Mouse (Mus musculus): ENCODE measurements at regions not wholly inside any gene's neighbourhood (a gene's known extent, or its start where the extent isn't known, plus 50 kb on each side); places are given as distances from the start of the nearest gene placed in this dataset.
A peak's percentile ranks its signal among the peaks of the same experiment; 100 is the strongest.

GRCm38 (mm10) chr8:126708956-126709355, 115.2 kb upstream of the Irf2bp2 start:
- Histone ChIP-seq H3K27me3 (replicated peaks; ENCODE audit: control insufficient read depth, insufficient read depth, low read length) (no peaks in the 10 kb centered on the region), H3K4me3 (ENCODE audit: low read depth, low read length) (no peak overlapping the region), H3K36me3 (ENCODE audit: control insufficient read depth, insufficient read depth, low read length) (no peaks in the 10 kb centered on the region), H3K4me1 (replicated peaks; ENCODE audit: control insufficient read depth, insufficient read depth, low read length) (peaks cover 7% of the 10 kb centered on the region; the same call in 1 of the 2 replicates), H3K27ac (ENCODE audit: low read depth) (no peak overlapping the region), H3K4me2 (ENCODE audit: low read length) (no peak overlapping the region), H3K9me3 (ENCODE audit: control insufficient read depth, low read length) (no peaks in the 10 kb centered on the region), H3K9ac (ENCODE audit: low read length) (no peak overlapping the region)
- WGBS, result 65% methylated on average over 2 of the region's 2 CpGs
- DNase-seq (ENCODE audit: low spot score) (no peak), ATAC-seq (replicated peaks; ENCODE audit: low FRiP score, low TSS enrichment, low read depth) (no peak)

GRCm38 (mm10) chr8:126707300-126707902, 113.6 kb upstream of the Irf2bp2 start:
- ATAC-seq (replicated peaks; ENCODE audit: low FRiP score, low TSS enrichment, low read depth) (no peak), DNase-seq (ENCODE audit: low spot score) (no peak)
- WGBS, result 70% methylated on average over 6 of the region's 6 CpGs
- no peak overlapping the region for H3K9ac ChIP-seq (ENCODE audit: low read length)
- no peaks in the 10 kb centered on the region for H3K9me3 ChIP-seq (ENCODE audit: control insufficient read depth, low read length)
- no peaks in the 10 kb centered on the region for H3K36me3 ChIP-seq (ENCODE audit: control insufficient read depth, insufficient read depth, low read length)
- no peak overlapping the region for H3K4me2 ChIP-seq (ENCODE audit: low read length)
- no peak overlapping the region for H3K27ac ChIP-seq (ENCODE audit: low read depth)
- H3K27me3 ChIP-seq (replicated peaks; ENCODE audit: control insufficient read depth, insufficient read depth, low read length), result no peaks in the 10 kb centered on the region
- no peaks in the 10 kb centered on the region; the same call in 1 of the 2 replicates for H3K4me1 ChIP-seq (replicated peaks; ENCODE audit: control insufficient read depth, insufficient read depth, low read length)
- no peak overlapping the region for H3K4me3 ChIP-seq (ENCODE audit: low read depth, low read length)

GRCm38 (mm10) chr8:126706247-126706646, 112.5 kb upstream of the Irf2bp2 start:
- Histone ChIP-seq H3K4me3 (ENCODE audit: low read depth, low read length) (no peak overlapping the region), H3K9ac (ENCODE audit: low read length) (no peak overlapping the region), H3K4me2 (ENCODE audit: low read length) (no peak overlapping the region), H3K27ac (ENCODE audit: low read depth) (no peak overlapping the region), H3K27me3 (replicated peaks; ENCODE audit: control insufficient read depth, insufficient read depth, low read length) (no peaks in the 10 kb centered on the region), H3K4me1 (replicated peaks; ENCODE audit: control insufficient read depth, insufficient read depth, low read length) (no peaks in the 10 kb centered on the region; the same call in 1 of the 2 replicates), H3K9me3 (ENCODE audit: control insufficient read depth, low read length) (no peaks in the 10 kb centered on the region), H3K36me3 (ENCODE audit: control insufficient read depth, insufficient read depth, low read length) (no peaks in the 10 kb centered on the region)
- 84% methylated on average over 8 of the region's 8 CpGs for whole genome bisulfite sequencing
- ATAC-seq (replicated peaks; ENCODE audit: low FRiP score, low TSS enrichment, low read depth) (no peak), DNase-seq (ENCODE audit: low spot score) (no peak)

- Histone ChIP-seq H3K27me3 (replicated peaks; ENCODE audit: control insufficient read depth, insufficient read depth, low read length) (no peaks in the 10 kb centered on the region), H3K4me1 (replicated peaks; ENCODE audit: control insufficient read depth, insufficient read depth, low read length) (no peaks in the 10 kb centered on the region; the same call in 1 of the 2 replicates), H3K9ac (ENCODE audit: low read length) (no peak overlapping the region), H3K4me3 (ENCODE audit: low read depth, low read length) (no peak overlapping the region), H3K36me3 (ENCODE audit: control insufficient read depth, insufficient read depth, low read length) (no peaks in the 10 kb centered on the region), H3K27ac (ENCODE audit: low read depth) (no peak overlapping the region), H3K4me2 (ENCODE audit: low read length) (no peak overlapping the region), H3K9me3 (ENCODE audit: control insufficient read depth, low read length) (no peaks in the 10 kb centered on the region)
- ATAC-seq (replicated peaks; ENCODE audit: low FRiP score, low TSS enrichment, low read depth) (no peak), DNase-seq (ENCODE audit: low spot score) (no peak)
- WGBS, result 88% methylated on average over 2 of the region's 2 CpGs
These were observed 111.6 kb upstream of the Irf2bp2 start for GRCm38 (mm10) chr8:126705391-126705790.

GRCm38 (mm10) chr8:126704706-126705105, 110.9 kb upstream of the Irf2bp2 start:
- Histone ChIP-seq H3K9me3 (ENCODE audit: control insufficient read depth, low read length) (no peaks in the 10 kb centered on the region), H3K27me3 (replicated peaks; ENCODE audit: control insufficient read depth, insufficient read depth, low read length) (no peaks in the 10 kb centered on the region), H3K4me1 (replicated peaks; ENCODE audit: control insufficient read depth, insufficient read depth, low read length) (peaks cover under 1% of the 10 kb centered on the region; the same call in 1 of the 2 replicates), H3K36me3 (ENCODE audit: control insufficient read depth, insufficient read depth, low read length) (no peaks in the 10 kb centered on the region), H3K4me3 (ENCODE audit: low read depth, low read length) (no peak overlapping the region), H3K9ac (ENCODE audit: low read length) (no peak overlapping the region), H3K4me2 (ENCODE audit: low read length) (no peak overlapping the region), H3K27ac (ENCODE audit: low read depth) (no peak overlapping the region)
- 91% methylated on average over 8 of the region's 8 CpGs for WGBS
- no peak for ATAC-seq (replicated peaks; ENCODE audit: low FRiP score, low TSS enrichment, low read depth)
- DNase-seq (ENCODE audit: low spot score), result no peak

- H3K9ac ChIP-seq (ENCODE audit: low read length), result no peak overlapping the region
- ATAC-seq (replicated peaks; ENCODE audit: low FRiP score, low TSS enrichment, low read depth) (no peak), DNase-seq (ENCODE audit: low spot score) (no peak)
- no peaks in the 10 kb centered on the region for H3K27me3 ChIP-seq (replicated peaks; ENCODE audit: control insufficient read depth, insufficient read depth, low read length)
- H3K27ac ChIP-seq (ENCODE audit: low read depth), result no peak overlapping the region
- H3K36me3 ChIP-seq (ENCODE audit: control insufficient read depth, insufficient read depth, low read length), result no peaks in the 10 kb centered on the region
- WGBS, result 83% methylated on average over 5 of the region's 5 CpGs
- no peaks in the 10 kb centered on the region for H3K9me3 ChIP-seq (ENCODE audit: control insufficient read depth, low read length)
- no peak overlapping the region for H3K4me2 ChIP-seq (ENCODE audit: low read length)
- H3K4me3 ChIP-seq (ENCODE audit: low read depth, low read length), result no peak overlapping the region
- H3K4me1 ChIP-seq (replicated peaks; ENCODE audit: control insufficient read depth, insufficient read depth, low read length), result peaks cover 12% of the 10 kb centered on the region; the same call in 1 of the 2 replicates
These were observed 109.8 kb upstream of the Irf2bp2 start for GRCm38 (mm10) chr8:126703546-126703945.

GRCm38 (mm10) chr8:126702294-126702693, 108.5 kb upstream of the Irf2bp2 start:
- H3K36me3 ChIP-seq (ENCODE audit: control insufficient read depth, insufficient read depth, low read length), result no peaks in the 10 kb centered on the region
- no peak overlapping the region for H3K4me3 ChIP-seq (ENCODE audit: low read depth, low read length)
- H3K4me1 ChIP-seq (replicated peaks; ENCODE audit: control insufficient read depth, insufficient read depth, low read length), result peaks cover 15% of the 10 kb centered on the region; the same call in 1 of the 2 replicates
- no peak overlapping the region for H3K4me2 ChIP-seq (ENCODE audit: low read length)
- ATAC-seq (replicated peaks; ENCODE audit: low FRiP score, low TSS enrichment, low read depth) (no peak), DNase-seq (ENCODE audit: low spot score) (no peak)
- H3K9ac ChIP-seq (ENCODE audit: low read length), result no peak overlapping the region
- no peak overlapping the region for H3K27ac ChIP-seq (ENCODE audit: low read depth)
- H3K9me3 ChIP-seq (ENCODE audit: control insufficient read depth, low read length), result no peaks in the 10 kb centered on the region
- WGBS, result 88% methylated on average over 6 of the region's 6 CpGs
- no peaks in the 10 kb centered on the region for H3K27me3 ChIP-seq (replicated peaks; ENCODE audit: control insufficient read depth, insufficient read depth, low read length)

- ATAC-seq (replicated peaks; ENCODE audit: low FRiP score, low TSS enrichment, low read depth) (no peak), DNase-seq (ENCODE audit: low spot score) (no peak)
- 15% methylated on average over 6 of the region's 6 CpGs for WGBS
- H3K4me1 ChIP-seq (replicated peaks; ENCODE audit: control insufficient read depth, insufficient read depth, low read length), result peaks cover 15% of the 10 kb centered on the region; the same call in 1 of the 2 replicates
- H3K27ac ChIP-seq (ENCODE audit: low read depth), result peak overlapping the region; percentile 48; the same call in 1 of the 2 replicates
- H3K4me3 ChIP-seq (ENCODE audit: low read depth, low read length), result no peak overlapping the region
- H3K36me3 ChIP-seq (ENCODE audit: control insufficient read depth, insufficient read depth, low read length), result no peaks in the 10 kb centered on the region
- H3K9me3 ChIP-seq (ENCODE audit: control insufficient read depth, low read length), result no peaks in the 10 kb centered on the region
- H3K4me2 ChIP-seq (ENCODE audit: low read length), result no peak overlapping the region
- H3K9ac ChIP-seq (ENCODE audit: low read length), result no peak overlapping the region
- no peaks in the 10 kb centered on the region for H3K27me3 ChIP-seq (replicated peaks; ENCODE audit: control insufficient read depth, insufficient read depth, low read length)
These were observed 105.6 kb upstream of the Irf2bp2 start for GRCm38 (mm10) chr8:126699389-126699775.

Measured in intestine, embryonic 14.5 days (tissue).